Mouse (Mus musculus): Measurements from ENCODE around the gene Ephb3.

GRCm38 (mm10) chr16:21271773-21272247, 67.3 kb downstream of the Ephb3 start:
- TF ChIP-seq CTCF (IDR thresholded peaks at IDR 0.05; ENCODE audit: control insufficient read depth, insufficient read depth, insufficient replicate concordance, low read depth, low read length) (no peak), POLR2A (IDR thresholded peaks at IDR 0.05; ENCODE audit: control insufficient read depth, low read depth, low read length) (no peak)

Measured in testis, adult 2 months (tissue).